Mouse (Mus musculus) bone marrow, adult 2 months (tissue): ENCODE data around the gene Ptpa.

Experiments used
- CTCF ChIP-seq: fragments of 200-500 bp; IDR thresholded peaks from 2 replicates; pipeline ENCODE4 v1.5.1; 2011; ENCODE audit warnings: low read length, control low read depth; ENCODE audit not compliant: control insufficient read depth, insufficient read depth
- POLR2A ChIP-seq: fragments of 200-500 bp; IDR thresholded peaks from 2 replicates; pipeline ENCODE4 v1.6.1; 2011; ENCODE audit warnings: low read depth, mild to moderate bottlenecking, control low read depth, low read length, borderline replicate concordance; ENCODE audit not compliant: control insufficient read depth

DNA sequence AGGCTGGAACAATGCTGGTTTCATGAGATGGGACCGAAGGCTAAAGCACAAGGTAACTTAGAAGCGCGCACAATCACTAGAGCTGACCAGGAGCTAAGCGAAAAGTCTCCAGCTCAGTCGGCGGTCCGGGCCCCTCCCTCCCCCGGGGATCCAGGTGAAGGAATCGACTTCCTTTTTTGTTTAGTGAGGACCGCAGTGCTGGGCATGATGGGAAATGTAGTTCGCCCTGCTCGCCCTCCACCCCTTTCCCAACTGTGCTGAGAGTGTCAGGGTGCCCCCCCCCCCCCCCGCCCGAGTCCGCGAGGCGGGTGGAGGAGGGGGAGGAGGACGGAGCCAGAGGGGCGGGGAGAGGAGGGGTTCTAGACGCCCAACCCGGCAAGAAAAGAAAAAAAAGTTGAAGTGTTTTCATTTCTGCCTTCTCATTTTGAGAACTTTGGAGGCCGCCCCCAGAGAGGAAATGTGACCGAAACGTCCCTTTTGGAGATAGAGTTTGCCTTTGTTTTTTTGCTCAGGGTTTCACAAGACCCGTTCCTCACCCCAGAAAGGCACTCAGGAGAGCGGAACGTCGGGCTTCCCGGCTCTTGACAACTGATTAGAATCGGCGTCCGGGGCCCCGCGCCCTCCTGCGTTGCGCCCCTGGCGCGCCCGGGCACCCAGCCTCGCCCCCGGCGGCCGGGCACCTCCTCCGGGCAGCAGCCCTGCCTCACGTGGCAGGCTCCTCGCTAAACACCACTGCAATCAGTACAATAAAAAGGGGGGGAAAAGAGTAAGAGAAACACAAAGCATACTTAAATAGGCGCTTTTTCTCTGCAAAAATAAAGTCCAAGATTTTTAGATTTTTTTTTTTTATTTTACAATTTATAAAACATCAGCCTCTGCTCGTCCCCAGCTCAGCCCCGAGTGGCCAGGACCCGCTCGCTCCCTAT lies 56.2 kb downstream of the Ptpa start:
- TF ChIP-seq POLR2A (no peak), CTCF (no peak)
